Mouse (Mus musculus) T-cell, adult 2 months (primary cell): Measurements from ENCODE around the gene Gatd1.
"Not testable (repeated sequence)": the region's sequence is repeated elsewhere in the genome, so short reads cannot be mapped to it uniquely, and the experiment has no call there.

ENCODE experiments used
- DNase-seq: peaks from one replicate; pipeline ENCODE4 v3.0.0; 2022; ENCODE audit warnings: low spot score

Gatd1 gene

GRCm38 (mm10) chr7:141428701-141429100 lies 14.8 kb upstream of the Gatd1 start:
- DNase-seq: no peak

GRCm38 (mm10) chr7:141426948-141427730 lies 13.2 kb upstream of the Gatd1 start:
- no peak for DNase-seq

- no peak for DNase-seq
These were observed 9.9 kb upstream of the Gatd1 start for GRCm38 (mm10) chr7:141423811-141424210.

- no peak for DNase-seq
These were observed 6.2 kb upstream of the Gatd1 start for GRCm38 (mm10) chr7:141420030-141420702.

- no peak for DNase-seq
These were observed 5.0 kb upstream of the Gatd1 start for GRCm38 (mm10) chr7:141418970-141419369.

- no peak for DNase-seq
These were observed 4.1 kb upstream of the Gatd1 start for GRCm38 (mm10) chr7:141417731-141418681.

GRCm38 (mm10) chr7:141416144-141416841 lies 2.4 kb upstream of the Gatd1 start:
- DNase-seq: no peak

GRCm38 (mm10) chr7:141413331-141413730 lies 605 bp downstream of the Gatd1 start:
- DNase-seq: no peak

GRCm38 (mm10) chr7:141411667-141412066 lies 2.3 kb downstream of the Gatd1 start:
- no peak for DNase-seq

GRCm38 (mm10) chr7:141410631-141411030 lies 3.3 kb downstream of the Gatd1 start:
- DNase-seq: no peak

GRCm38 (mm10) chr7:141408833-141409232 lies 5.1 kb downstream of the Gatd1 start:
- DNase-seq: peak; percentile 67

- DNase-seq: not testable (repeated sequence)
These were observed 6.3 kb downstream of the Gatd1 start for GRCm38 (mm10) chr7:141407670-141408069.

- no peak for DNase-seq
These were observed 8.5 kb downstream of the Gatd1 start for GRCm38 (mm10) chr7:141405466-141405865.

- peak; percentile 40 for DNase-seq
These were observed 10.6 kb downstream of the Gatd1 start for GRCm38 (mm10) chr7:141403305-141403704.

- no peak for DNase-seq
These were observed 18.6 kb downstream of the Gatd1 start for GRCm38 (mm10) chr7:141395348-141395747.

- peak; percentile 79 for DNase-seq
These were observed 19.2 kb downstream of the Gatd1 start for GRCm38 (mm10) chr7:141394771-141395170.

- no peak for DNase-seq
These were observed 19.8 kb downstream of the Gatd1 start for GRCm38 (mm10) chr7:141394158-141394557.

- DNase-seq: no peak
These were observed 21.2 kb downstream of the Gatd1 start for GRCm38 (mm10) chr7:141392552-141393222.

GRCm38 (mm10) chr7:141391625-141392551 lies 22.0 kb downstream of the Gatd1 start, which contains the start of gene Taldo1:
Gene Taldo1, plus strand, starts transcription at chr7:141392199.
- DNase-seq: peak; percentile 94
